Mouse (Mus musculus) granulocyte monocyte progenitor cell, adult 5-6 weeks (primary cell): Measurements from ENCODE around the gene Gpc6. TPM values are rescaled to one million over a fixed set of nuclear protein-coding genes. Genes with fewer than 3 reads are reported as not detected.

ENCODE experiments used
- ATAC-seq: replicated peaks from 2 replicates; pipeline ENCODE4 v1.8.0; 2016; ENCODE audit warnings: mild to moderate bottlenecking, moderate TSS enrichment, inconsistent platforms; ENCODE audit not compliant: poor library complexity, severe bottlenecking
- total RNA-seq, 2 experiments: library from RNA; stranded (forward) in 1 of 2; stranded (reverse) in 1 of 2; fragments of 200-712, 200-1000 nt in 1 of 2; fragments of >200 nt in 1 of 2; fragmentation: Nextera tagmentation in 1 of 2; gene quantifications; 2 replicates each; pipeline ENCODE4 v1.2.3; 2014 to 2017

Gpc6 gene
- total RNA-seq, 2 experiments from 2014 or later, result not detected

- ATAC-seq, result no peak
Measured at GRCm38 (mm10) chr14:116945975-116946374, 20.9 kb downstream of the Gpc6 start.

GRCm38 (mm10) chr14:116947461-116947860 is 22.3 kb downstream of the Gpc6 start:
- no peak for ATAC-seq

GRCm38 (mm10) chr14:116947939-116948591 is 22.9 kb downstream of the Gpc6 start:
- no peak for ATAC-seq

- no peak for ATAC-seq
Measured at GRCm38 (mm10) chr14:116957154-116957553, 32.0 kb downstream of the Gpc6 start.

GRCm38 (mm10) chr14:116964837-116965236 is 39.7 kb downstream of the Gpc6 start:
- no peak for ATAC-seq

- ATAC-seq, result no peak
Measured at GRCm38 (mm10) chr14:116974708-116975107, 49.6 kb downstream of the Gpc6 start.

GRCm38 (mm10) chr14:116975224-116975623 is 50.1 kb downstream of the Gpc6 start:
- ATAC-seq, result no peak

- ATAC-seq, result no peak
Measured at GRCm38 (mm10) chr14:116977259-116977658, 52.1 kb downstream of the Gpc6 start.

- ATAC-seq, result no peak
Measured at GRCm38 (mm10) chr14:116979714-116980382, 54.7 kb downstream of the Gpc6 start.

GRCm38 (mm10) chr14:116981711-116982110 is 56.6 kb downstream of the Gpc6 start:
- no peak for ATAC-seq

- no peak for ATAC-seq
Measured at GRCm38 (mm10) chr14:116987341-116987740, 62.2 kb downstream of the Gpc6 start.

- no peak for ATAC-seq
Measured at GRCm38 (mm10) chr14:117000376-117000775, 75.3 kb downstream of the Gpc6 start.

GRCm38 (mm10) chr14:117002313-117002712 is 77.2 kb downstream of the Gpc6 start:
- ATAC-seq, result no peak

- no peak for ATAC-seq
Measured at GRCm38 (mm10) chr14:117008781-117009180, 83.7 kb downstream of the Gpc6 start.

- no peak for ATAC-seq
Measured at GRCm38 (mm10) chr14:117012969-117013368, 87.9 kb downstream of the Gpc6 start.

- ATAC-seq, result no peak
Measured at GRCm38 (mm10) chr14:117013554-117014117, 88.5 kb downstream of the Gpc6 start.

GRCm38 (mm10) chr14:117015333-117015922 is 90.3 kb downstream of the Gpc6 start:
- no peak for ATAC-seq

- ATAC-seq, result no peak
Measured at GRCm38 (mm10) chr14:117022180-117022799, 97.2 kb downstream of the Gpc6 start.

- no peak for ATAC-seq
Measured at GRCm38 (mm10) chr14:117034146-117034545, 109.0 kb downstream of the Gpc6 start.

GRCm38 (mm10) chr14:117041017-117041416 is 115.9 kb downstream of the Gpc6 start:
- no peak for ATAC-seq

- no peak for ATAC-seq
Measured at GRCm38 (mm10) chr14:117048951-117049350, 123.8 kb downstream of the Gpc6 start.
